Mouse (Mus musculus): Measurements from ENCODE around the gene Nol6. TPM values are rescaled to one million over a fixed set of nuclear protein-coding genes. Genes with fewer than 3 reads are reported as not detected.

Nol6 gene
- 10 to 100 TPM; 94.2 to 94.3 TPM for total RNA-seq (2021)
- long read RNA-seq, experiment 1, full-length matches to known transcripts: 46 of 94 reads
- long read RNA-seq, experiment 1, partial matches to known transcripts: 33 of 94 reads
- long read RNA-seq, experiment 1, other reads (novel, unspliced or antisense): 15 of 94 reads
- long read RNA-seq, experiment 2, full-length matches to known transcripts: 26 of 62 reads
- long read RNA-seq, experiment 2, partial matches to known transcripts: 34 of 62 reads
- long read RNA-seq, experiment 2, other reads (novel, unspliced or antisense): 2 of 62 reads

DNA sequence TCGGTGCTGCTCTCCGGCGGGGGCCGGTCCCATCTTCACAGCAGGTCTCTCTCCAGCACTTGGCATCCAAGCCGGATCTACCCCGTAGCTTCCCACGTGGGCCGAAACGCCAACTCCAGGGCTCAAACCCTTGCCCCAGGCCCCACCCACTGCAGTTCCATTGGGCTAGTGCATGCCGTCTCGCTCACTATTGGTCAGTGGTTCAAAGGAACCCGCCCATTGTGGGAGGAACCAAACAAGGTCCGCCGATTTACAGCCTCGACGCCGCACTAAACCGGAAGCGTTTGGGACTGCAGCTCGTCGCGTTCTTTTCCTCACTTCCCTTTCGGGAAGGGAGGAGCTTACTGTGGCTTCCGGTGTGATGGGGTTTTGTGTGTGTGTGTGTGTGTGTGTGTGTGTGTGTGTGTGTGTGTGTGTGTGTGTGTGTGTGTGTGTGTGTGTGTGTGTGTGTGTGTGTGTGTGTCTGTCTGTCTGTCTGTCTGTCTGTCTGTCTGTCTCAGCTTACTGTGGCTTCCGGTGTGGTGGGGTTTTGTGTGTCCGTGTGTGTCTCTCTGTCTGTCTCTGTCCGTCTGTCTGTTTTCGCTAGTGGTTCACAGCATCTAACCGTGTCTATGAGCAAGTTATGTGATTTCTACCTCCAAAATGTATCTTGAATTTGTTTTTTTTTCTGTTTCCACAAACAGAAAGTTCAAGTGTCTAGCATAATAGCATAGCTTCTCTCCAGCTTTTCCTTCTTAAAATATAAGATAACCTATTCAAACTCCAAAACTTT lies at the start of gene Nol6:
Nol6 (minus strand) TSS at position 276 of the 772 bp plus-strand sequence.
- DNase-seq (ENCODE audit: low spot score in 2 of 2): peak; percentile 98 to 99

DNA sequence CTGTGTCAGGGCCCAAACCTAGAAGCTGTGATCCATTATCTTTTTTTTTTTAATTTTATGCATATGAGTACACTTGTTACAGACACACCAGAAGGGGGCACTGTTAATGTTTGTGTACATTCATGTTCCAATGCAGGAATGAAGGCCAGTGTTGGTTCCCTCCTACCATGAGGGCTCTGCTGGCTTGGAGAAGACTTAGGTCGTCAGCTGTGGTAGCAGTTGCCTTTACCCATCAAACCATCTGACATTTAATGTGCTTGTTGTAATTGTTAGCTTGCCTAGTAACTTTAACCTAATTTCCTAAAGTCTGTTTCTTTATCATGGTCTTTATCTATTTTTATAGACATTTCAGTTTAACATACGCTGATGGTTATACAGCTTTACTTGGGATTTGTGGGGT lies 46.7 kb upstream of the Nol6 start:
- no peak for DNase-seq (ENCODE audit: low spot score in 2 of 2)

DNA sequence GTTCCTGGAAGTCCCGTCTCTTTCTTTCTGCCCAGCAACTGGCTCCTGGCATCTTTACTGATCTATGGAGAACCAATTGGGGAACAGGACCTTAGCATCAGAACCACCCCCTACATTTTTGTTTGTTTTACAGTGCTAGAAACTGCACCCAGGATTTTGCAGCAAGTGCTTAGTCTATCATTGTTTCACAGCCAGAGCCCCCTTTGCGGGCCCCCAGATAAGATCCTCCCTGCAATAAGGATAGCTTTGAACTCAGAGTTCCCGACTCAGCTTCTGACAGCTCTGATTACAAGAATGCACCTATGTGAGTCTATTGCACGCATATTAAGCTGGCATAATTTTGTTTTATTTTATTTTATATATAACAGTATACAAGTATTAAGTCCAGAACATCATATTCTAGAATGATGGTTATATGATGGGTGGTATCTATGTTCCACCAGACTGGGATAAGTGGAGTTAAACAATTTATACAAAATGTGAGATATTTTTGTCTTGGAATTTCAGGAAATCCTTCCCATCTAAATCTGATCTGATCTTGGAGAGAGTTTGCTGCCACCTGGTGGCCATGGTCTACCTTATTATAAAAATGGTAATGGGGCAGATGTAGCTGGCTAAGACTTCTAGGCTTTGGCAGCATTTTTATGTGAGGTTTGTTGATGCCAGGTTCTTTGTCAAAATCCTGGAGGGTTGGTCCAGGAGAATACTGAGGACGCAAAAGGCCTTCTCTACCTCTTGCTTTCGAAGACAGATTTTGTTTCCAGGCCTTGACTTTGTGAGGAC lies 41.6 kb upstream of the Nol6 start:
- peak; percentile 79 to 85 for DNase-seq (ENCODE audit: low spot score in 2 of 2)

DNA sequence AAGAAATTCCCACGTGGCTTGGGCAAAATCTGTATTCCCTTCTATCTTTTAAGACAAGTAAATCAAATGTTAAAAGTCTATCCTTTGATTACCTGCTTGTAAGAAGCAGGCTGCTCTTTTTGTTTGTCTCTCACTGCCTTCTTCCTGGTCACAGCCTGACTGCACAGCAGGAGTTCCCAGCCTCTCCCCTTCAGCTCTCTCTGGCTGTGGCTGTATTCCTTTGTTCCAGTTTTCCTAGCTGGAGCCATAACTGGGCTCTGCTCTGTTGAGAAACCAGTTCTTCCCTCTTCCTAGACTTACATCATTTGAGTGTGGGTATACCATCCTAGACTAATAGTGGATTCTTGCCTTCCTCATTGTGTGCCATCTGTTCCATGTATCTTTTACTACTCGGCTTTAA lies 40.7 kb upstream of the Nol6 start:
- DNase-seq (ENCODE audit: low spot score in 2 of 2): no peak

DNA sequence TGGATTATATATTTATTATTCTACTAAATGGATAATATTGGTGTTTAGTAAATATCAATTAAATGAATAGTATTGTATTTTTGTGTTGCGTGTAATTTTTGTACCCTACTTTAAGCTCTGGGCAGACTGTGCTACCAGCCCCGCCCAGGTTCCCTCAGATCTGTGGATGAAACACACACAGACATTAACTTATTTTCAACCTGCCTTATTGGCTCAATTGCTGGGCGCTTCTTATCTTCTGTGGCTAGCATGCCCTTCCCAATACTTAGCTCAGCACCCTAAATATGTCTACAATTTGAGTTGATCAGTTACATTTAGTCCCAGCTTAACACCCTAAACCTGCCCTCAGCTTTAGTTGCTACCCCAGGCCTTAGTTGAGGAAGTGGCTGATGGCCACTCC lies 37.0 kb upstream of the Nol6 start:
- DNase-seq (ENCODE audit: low spot score in 2 of 2): no peak

DNA sequence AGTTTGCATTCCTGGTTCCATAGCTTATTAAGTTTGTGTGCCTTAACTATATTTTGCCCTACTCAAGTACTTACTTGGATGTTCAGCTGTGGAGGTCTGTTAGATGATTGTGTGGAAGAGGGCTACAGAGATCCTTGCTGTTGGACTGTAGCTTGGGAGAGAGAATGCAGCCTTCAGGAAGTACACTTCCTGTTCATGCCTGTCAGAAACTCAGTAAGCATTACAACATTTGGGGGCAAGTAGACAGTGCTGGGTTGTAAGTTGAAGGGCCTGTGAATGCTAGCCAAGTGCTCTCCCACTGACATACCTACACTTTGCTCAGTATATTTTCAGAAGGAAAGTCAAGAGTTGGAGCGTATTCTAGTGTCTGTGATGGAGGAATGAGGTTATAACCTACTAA lies 34.0 kb upstream of the Nol6 start:
- DNase-seq (ENCODE audit: low spot score in 2 of 2): no peak

DNA sequence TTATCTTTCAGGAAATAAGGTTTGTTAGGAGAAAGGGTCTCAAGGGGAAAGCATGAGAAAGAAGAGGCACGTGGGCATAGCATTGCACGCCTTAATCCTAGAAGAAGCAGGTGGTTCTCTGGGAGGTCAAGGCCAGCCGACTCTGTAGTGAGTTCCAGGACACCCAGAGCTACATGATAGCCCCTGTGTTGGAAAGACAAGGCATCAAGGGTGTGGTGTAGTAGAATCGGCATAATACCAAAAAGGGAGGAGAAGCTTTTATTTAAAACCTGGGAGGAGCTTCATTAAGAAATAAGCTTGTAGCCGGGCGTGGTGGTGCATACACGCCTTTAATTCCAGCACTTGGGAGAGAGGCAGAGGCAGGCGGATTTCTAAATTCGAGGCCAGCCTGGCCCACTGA lies 32.7 kb upstream of the Nol6 start:
- no peak for DNase-seq (ENCODE audit: low spot score in 2 of 2)

DNA sequence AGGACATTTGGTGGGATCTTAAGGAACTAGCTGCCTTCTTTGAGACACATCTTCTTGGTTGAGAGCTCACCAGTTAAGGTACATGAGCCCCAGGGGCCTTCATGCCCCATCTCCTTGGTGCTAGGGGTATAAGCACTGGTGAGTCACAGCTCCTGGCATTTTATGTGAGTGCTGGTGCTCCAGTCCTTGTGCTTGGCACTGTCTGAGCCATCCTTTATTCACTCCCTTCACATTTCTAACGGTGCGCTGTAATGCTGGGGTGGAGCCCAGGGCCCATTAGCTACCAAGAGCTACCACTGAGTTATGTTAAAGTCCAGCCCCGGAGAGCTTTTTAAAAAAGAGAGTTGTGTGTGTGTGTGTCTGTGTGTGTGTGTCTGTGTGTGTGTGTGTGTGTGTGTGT lies 28.9 kb upstream of the Nol6 start:
- no peak for DNase-seq (ENCODE audit: low spot score in 2 of 2)

DNA sequence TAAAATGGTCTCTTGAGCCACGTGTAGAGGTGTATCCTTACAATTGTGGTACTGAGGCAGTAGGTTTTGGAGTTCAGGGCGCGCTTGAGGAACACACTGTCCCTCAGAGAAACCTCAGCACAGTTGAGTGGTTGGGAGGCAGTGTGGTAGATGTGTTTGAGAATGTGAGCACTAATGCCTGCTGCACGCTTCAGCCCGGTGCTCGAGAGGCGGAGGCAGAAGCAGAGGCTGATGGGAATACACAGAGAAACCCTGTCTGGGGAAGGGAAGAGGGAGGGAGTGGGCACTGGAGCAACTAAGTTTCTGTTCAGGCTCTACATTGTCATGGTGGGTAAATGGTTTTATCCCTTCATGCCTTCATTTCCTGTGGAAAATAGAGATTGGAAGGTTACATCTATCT lies 26.9 kb upstream of the Nol6 start:
- no peak for DNase-seq (ENCODE audit: low spot score in 2 of 2)

DNA sequence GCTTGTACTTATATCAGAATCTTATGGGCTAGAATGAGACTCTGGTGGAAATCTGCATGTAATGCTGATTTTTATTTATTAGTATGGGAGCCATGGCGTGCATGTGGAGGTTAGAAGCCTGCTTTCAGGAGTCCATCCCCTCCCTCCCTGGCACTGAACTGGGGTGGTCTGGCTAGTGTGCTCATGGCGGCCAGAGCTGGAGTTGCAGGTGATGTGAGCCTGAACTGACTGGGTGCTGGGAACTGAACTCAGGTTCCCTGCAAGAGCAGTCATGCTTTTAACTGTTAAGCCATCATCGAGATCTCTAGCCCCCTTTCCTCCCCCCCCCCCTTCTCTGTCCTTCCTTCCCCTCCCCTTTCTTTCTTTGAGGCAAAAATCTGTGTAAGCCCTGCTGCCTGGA lies 25.6 kb upstream of the Nol6 start:
- no peak for DNase-seq (ENCODE audit: low spot score in 2 of 2)

DNA sequence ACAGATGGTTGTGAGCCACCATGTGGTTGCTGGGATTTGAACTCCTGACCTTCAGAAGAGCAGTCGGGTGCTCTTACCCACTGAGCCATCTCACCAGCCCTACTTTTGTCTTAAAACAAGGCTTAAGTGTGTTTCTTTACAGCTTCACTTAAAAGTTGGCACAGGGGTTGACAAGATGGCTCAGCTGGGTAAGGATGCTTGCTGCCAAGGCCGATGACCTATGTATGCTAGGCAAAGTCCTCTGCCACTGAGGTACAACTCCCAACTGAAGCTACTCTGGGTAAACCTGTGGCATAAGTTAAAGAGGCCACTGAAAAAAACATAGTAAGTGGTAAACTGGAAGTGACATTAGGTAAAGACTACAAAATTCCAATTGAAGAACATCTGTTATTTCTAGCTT lies 18.3 kb upstream of the Nol6 start:
- DNase-seq (ENCODE audit: low spot score in 2 of 2): no peak

DNA sequence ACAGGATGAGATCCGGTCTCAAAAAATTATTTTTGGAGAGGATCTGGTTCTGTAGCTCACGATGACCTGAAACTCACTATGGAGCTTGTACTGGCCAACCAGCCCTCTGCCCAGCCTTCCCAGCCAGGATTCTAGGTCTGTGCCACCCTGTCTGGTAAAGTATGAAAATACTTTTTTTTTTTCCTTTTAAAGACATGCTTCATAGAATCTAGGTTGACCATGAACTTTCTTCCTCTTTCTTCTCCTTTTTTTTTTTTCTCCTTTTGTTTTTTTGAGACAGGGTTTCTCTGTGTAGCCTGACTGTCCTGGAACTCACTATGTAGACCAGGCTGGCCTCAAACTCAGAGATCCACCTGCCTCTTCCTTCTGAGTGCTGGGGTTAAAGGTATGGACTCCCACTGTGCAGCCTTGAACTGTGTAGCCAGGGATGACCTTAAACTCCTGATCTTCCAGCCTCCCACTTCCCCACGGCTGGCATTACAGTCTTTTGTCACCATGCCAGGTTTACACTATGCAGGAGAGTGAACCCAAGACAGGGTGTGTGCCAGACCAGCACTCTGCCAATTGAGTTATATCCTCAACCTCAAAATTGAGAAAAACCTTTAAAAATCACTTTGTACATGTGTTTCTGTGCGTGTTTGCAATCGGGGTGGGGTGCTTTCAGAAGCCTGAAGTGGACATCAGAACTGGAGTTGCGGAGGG lies 16.1 kb upstream of the Nol6 start:
- no peak for DNase-seq (ENCODE audit: low spot score in 2 of 2)

DNA sequence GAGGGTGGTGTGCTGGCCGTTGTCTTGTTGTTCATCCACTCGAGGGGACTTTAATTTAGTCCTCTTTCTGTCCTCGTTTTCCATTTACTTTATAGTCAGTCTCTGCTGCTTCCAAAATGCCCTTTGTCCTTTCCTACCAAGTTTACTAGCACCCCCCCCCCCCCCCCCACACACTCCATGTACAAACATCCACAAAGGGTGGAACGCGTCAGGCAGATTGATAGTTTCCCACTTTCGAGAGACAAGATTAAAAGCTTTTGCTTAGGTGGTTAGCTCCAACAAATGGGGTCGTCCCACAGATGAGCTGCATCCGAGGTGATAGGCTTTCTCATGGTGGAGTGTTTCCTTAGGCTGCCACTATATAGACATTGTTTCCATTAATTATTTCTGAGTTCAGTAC lies 12.6 kb upstream of the Nol6 start:
- DNase-seq (ENCODE audit: low spot score in 2 of 2): no peak

DNA sequence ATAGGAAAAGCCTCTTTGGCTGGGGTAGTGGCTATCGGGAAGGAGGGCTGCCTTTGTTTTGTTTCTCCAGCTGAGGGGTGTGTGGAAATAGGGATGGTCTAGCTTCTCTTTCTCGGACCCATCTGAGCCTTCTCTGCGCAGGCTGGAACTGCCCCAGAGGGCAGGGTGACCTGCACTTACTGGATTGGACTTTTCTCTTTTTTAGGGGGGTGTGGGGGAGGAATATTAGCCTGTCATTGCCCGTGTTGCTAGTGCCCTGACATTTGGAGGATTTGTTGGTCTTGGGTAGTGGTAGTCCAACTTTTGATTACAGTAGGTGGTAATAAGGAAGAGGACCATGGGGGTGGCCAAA lies 12.2 kb upstream of the Nol6 start:
- no peak for DNase-seq (ENCODE audit: low spot score in 2 of 2)

DNA sequence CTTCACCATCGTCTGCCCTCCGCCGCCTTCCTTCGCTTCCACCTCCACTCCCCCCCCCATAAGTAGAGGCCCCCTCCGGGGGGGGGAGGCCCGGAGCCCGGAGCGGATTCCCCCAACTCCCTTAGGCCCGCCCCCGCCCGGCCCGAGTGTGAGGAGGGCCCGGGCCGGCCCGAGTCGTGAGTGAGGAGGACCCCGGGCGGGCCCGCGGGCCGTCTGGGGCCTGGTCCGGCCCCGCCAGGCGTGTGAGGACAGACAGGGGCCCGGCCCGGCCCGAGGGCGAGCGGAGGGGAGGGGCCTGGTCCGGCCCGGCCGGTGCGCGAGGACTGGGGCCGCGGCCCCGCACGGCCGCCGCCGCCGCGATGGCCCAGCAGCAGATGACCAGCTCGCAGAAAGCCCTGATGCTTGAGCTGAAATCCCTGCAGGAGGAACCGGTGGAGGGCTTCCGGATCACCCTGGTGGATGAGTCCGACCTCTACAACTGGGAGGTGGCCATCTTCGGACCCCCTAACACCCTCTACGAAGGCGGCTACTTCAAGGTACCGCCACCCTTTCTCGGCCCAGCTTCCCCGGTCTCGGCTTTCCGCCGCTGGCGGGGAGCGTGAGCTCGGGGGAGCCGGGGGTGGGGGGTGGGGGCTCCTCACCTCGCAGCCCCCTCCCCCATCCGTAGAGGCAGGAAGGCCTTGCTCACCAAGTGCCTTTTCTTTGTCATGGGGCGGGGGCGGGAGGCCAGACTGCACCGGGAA lies 11.6 kb upstream of the Nol6 start, which contains the start of gene Ube2r2:
Ube2r2 (plus strand) TSS at position 33 of the 743 bp plus-strand sequence.
- DNase-seq (ENCODE audit: low spot score in 2 of 2): peak; percentile 20 to 44

DNA sequence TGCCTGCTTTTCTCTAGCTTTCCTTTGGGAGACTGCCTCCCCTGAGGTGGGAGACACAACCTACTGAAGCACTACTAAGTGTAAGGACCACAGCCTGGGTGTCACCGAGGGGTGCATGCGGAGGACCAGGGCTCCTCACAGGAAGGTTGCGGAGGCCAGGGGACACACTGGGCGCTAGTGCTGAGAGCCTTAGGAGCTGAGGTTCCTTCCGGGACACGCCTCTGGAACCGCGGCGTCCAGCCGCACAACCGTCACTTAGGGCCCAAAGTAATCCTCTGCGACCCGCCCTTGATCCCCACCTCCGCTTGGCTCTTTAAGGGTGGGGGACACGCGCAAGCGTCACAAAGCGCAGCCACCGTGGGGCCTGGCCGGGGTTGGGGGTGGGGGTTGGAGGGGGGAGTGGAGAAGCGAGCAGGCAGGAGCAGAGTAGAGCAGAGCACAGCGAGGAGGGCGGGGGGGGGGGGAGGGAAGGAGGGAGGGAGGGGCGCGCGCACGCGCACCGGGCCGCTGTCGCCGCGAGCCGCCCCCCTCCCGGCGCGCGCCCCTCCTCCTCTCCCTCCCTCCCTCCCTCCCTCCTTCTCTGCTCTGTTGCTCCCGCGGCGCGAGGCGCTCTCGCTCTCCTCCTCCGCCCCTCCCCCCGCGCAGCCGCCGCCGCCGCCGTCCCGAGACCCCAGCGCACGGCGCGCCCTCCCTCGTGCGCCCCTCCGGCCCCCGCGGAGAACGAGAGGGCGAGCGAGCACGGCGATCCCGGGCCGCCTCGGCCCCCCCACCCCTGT lies 10.9 kb upstream of the Nol6 start:
- peak; percentile 62 to 73 for DNase-seq (ENCODE audit: low spot score in 2 of 2)

DNA sequence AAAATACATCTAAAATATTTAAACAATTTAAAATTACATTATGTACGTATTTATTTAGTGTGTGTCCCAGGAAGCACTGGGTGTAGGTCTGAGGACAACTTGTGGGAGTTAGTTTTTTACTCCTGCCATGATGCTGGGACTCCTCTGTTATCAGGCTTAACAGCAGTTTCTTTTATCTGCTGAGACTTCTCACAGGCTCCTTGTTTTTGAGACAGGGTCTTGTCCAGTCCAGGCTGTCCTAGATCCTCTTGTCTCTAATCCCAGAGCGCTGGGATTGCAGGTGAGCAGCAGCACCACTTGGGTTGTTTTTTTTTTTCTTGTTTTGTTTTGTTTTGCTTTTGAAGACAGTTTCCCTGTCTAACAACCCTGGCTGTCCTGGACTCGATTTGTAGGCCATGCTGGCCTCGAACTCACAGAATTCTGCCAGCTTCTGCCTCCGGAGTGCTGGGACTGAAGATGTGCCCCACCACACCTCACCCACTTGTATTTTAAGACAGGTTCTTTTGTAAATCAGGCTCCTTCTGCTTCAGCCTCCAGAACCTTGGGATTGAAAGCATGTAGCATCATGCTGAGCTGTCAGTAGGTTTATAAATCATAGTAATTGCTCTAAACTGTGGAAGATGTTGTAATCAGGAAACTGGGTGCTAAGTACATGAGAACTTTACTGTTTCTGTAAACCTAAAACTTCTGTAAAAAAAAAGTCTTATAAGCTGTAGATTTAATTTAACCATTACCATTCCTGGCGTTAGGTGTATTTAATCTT lies 9.5 kb upstream of the Nol6 start:
- no peak for DNase-seq (ENCODE audit: low spot score in 2 of 2)

DNA sequence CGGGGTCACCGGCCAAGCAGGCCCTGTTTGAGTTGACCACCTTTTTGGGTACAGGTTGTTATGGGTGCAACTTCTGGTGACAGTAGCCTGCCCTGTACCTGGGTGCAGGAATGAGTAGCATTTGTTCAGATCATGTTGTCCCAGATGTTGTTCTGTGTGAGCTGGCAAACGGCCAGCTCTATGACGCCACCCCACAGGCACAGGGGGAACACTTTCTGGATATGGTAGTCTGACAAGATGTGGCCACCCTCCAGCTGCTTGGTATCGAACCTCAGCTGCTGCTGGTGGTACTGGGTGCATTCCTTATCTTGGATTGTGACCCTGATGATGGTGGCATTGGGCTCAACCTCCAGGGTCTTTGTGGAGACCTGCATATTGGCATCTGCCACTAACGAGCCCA lies 8.2 kb upstream of the Nol6 start:
- DNase-seq (ENCODE audit: low spot score in 2 of 2): no peak

DNA sequence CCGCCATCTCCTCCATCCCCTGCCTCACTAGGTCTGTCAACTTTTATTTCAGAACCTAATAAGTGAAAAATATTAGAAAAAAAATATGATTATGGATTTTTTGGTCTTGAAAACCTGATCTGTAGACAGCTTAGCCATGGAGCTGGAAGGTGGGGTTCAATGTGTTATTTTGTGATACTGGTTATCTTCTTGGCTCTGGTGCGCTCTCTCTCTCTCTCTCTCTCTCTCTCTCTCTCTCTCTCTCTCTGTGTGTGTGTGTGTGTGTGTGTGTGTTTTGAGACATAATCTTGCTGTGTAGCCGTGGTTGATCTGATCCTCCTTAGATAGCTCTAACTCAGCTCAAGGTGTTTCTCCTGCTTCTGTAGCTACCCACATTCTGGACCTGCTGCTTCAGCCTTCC lies 5.6 kb upstream of the Nol6 start:
- no peak for DNase-seq (ENCODE audit: low spot score in 2 of 2)
